Mouse (Mus musculus) heart, adult 2 months (tissue): ENCODE data around the gene Slc7a3. TPM values are rescaled to one million over a fixed set of nuclear protein-coding genes. Genes with fewer than 3 reads are reported as not detected.
"Not testable (repeated sequence)": the region's sequence is repeated elsewhere in the genome, so short reads cannot be mapped to it uniquely, and the experiment has no call there.

Source experiments
- DNase-seq, 2 experiments: peaks; one replicate each; pipeline ENCODE4 v3.0.0; 2021
- H3K27ac ChIP-seq: fragments of 200-600 bp; 2 replicates; pipeline ENCODE4 v1.8.1; 2022
- H3K27me3 ChIP-seq: fragments of 200-500 bp; 2 replicates; pipeline ENCODE4 v1.6.1; 2012; ENCODE audit warnings: mild to moderate bottlenecking, low read length, inconsistent platforms, mixed read lengths; ENCODE audit not compliant: control insufficient read depth, insufficient read depth
- H3K36me3 ChIP-seq: fragments of 200-500 bp; 2 replicates; pipeline ENCODE4 v1.6.1; 2012; ENCODE audit warnings: low read length, inconsistent platforms; ENCODE audit not compliant: control insufficient read depth, insufficient read depth
- H3K4me1 ChIP-seq: fragments of 200-500 bp; 2 replicates; pipeline ENCODE4 v1.6.1; 2011; ENCODE audit warnings: low read length; ENCODE audit not compliant: control insufficient read depth, insufficient read depth
- H3K4me3 ChIP-seq: fragments of 200-600 bp; 2 replicates; pipeline ENCODE4 v1.8.1; 2022
- H3K79me2 ChIP-seq: fragments of 200-500 bp; replicated peaks from 2 replicates; pipeline ENCODE4 v1.6.1; 2012; ENCODE audit warnings: mild to moderate bottlenecking, inconsistent platforms, low read length, moderate library complexity, mixed read lengths; ENCODE audit not compliant: control insufficient read depth, insufficient read depth
- H3K9ac ChIP-seq: fragments of 200-500 bp; 2 replicates; pipeline ENCODE4 v1.6.1; 2012; ENCODE audit warnings: low read depth, mild to moderate bottlenecking, control low read depth, inconsistent platforms, low read length, mixed read lengths
- CTCF ChIP-seq: fragments of 200-600 bp; IDR thresholded peaks from 2 replicates; pipeline ENCODE4 v1.8.1; 2022; ENCODE audit warnings: antibody characterized with exemption, mild to moderate bottlenecking, moderate library complexity
- EP300 ChIP-seq: fragments of 200-500 bp; IDR thresholded peaks from 2 replicates; pipeline ENCODE4 v1.6.1; 2011; ENCODE audit warnings: low read depth, low read length, control low read depth; ENCODE audit not compliant: insufficient read depth
- POLR2A ChIP-seq: fragments of 200-500 bp; IDR thresholded peaks from 2 replicates; pipeline ENCODE4 v1.6.1; 2011; ENCODE audit warnings: mild to moderate bottlenecking, low read depth, low read length, control low read depth; ENCODE audit not compliant: insufficient read depth
- WGBS: fragments of 180-500 bp; shearing (Covaris S2); methylation state at CpG from one replicate; pipeline ENCODE4 v1.1.7; 2018; 5-methylcytosine and 5-hydroxymethylcytosine counted together
- intact Hi-C: fragments of 180-260 bp; cut with DNase I; formaldehyde crosslinking; loops from one replicate; pipeline ENCODE4 v1.15.1; 2025
- polyA plus RNA-seq: library from polyadenylated mRNA; depleted of rRNA; stranded (reverse); fragments of >200 nt; gene quantifications from 2 replicates; pipeline ENCODE4 v1.2.3, GENCODE M21; 2012; rRNA removed
- total RNA-seq, 2 experiments: library from RNA; stranded (reverse); gene quantifications; 2 replicates each; pipeline ENCODE4 v1.2.3; 2021

Gene Slc7a3
- total and polyA plus RNA-seq, 3 experiments: 0.68 TPM; not detected in 2

DNA sequence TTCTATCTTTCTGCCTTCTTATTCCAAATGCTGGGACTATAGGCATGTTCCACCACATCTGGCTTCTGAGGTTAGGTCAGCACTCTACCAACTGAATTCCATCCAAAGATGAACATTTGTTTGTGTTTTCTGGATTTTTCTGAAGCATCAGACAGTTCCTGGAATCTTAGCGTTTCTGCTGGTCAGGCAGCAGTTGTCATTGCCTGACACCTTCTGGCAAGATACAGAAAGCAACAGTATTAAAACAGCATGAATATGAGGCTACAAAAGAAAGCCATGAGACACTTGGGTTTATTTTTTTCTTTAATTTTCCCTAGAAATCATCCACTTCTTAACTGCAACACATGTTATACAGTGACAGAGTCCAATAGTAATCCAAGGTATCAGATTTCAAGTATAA lies 34.7 kb upstream of the Slc7a3 start:
- DNase-seq: no peak
- intact Hi-C loops: no loop called here
- Histone ChIP-seq H3K27ac (no peak overlapping the region), H3K27me3 (no peaks in the 10 kb centered on the region), H3K79me2 (no peaks in the 10 kb centered on the region), H3K4me3 (no peak overlapping the region), H3K4me1 (no peaks in the 10 kb centered on the region), H3K9ac (no peak overlapping the region), H3K36me3 (no peaks in the 10 kb centered on the region)
- WGBS: 23% methylated on average over 1 of the region's 1 CpGs
- peak; percentile 39 for TF ChIP-seq CTCF
- no peak for TF ChIP-seq POLR2A

DNA sequence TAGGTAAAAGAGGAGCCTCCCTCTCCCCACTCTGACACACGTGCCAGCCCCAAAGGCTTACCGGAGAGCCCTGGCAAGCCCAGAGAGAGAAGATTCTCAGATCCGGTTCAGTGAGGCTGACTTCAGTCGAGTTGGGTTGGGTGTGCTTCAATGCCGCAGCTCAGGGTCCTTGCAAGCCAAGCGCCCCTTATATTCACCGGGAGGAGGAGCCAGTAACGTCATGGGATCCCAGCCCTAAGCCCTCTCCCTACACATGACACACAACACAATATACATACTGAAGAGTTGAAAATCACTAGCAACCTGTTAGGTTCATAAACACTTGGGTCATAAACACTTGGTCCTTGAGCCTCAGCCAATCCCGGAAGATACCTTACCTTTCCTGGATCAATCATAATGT lies 609 bp downstream of the Slc7a3 start:
- 28% methylated on average over 9 of the region's 9 CpGs for WGBS
- H3K27me3 ChIP-seq, H3K4me3 ChIP-seq, H3K9ac ChIP-seq, intact Hi-C loops, H3K79me2 ChIP-seq, H3K36me3 ChIP-seq, H3K4me1 ChIP-seq, DNase-seq, H3K27ac ChIP-seq: not testable (repeated sequence)

DNA sequence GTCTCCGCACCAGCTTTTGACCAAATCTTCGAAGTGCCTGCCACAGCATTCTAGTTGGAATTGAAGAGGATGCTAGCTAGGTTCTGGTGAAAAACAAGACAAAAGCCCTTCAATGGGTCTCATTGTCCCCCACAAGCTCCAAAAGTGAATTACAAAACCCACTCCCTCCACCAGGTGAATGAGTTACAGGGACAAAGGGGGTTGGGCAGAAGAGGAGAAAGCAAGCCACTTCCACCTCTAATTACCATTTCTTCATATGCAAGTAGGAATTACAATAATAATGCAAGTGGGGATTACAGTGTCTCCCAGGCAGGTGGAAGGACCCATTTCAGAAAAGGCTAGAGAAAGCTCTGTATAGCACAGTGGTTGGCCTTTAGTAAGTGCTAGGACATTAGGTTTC lies 1.6 kb downstream of the Slc7a3 start:
- WGBS: 74% methylated on average over 2 of the region's 2 CpGs
- Histone ChIP-seq H3K79me2 (no peaks in the 10 kb centered on the region), H3K27ac (no peak overlapping the region), H3K4me3 (no peak overlapping the region), H3K4me1 (no peaks in the 10 kb centered on the region), H3K36me3 (no peaks in the 10 kb centered on the region), H3K9ac (no peak overlapping the region), H3K27me3 (no peaks in the 10 kb centered on the region)
- intact Hi-C loops: no loop called here
- DNase-seq: no peak
- TF ChIP-seq EP300 (no peak), POLR2A (no peak), CTCF (no peak)

DNA sequence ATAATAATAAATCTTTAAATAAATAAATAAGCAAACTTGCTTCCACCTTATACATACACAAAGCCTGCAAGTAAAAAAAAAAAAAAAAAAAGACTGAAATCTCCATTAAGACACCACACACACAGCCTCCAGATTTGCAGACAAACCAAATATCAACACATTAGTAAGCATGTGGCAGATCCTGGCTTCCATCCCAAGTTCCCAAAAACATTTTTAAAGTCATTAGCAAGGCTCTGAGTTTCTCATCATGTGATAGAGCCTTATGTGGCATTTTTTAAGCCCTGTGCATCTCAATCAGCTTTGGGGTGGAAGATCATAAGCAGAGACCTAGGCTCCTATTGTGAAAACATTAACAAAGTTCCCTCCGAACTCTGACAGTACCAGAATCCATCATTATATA lies 20.6 kb downstream of the Slc7a3 start:
- intact Hi-C loops: no loop called here
- TF ChIP-seq POLR2A (no peak), EP300 (no peak), CTCF (no peak)
- H3K79me2 ChIP-seq: no peaks in the 10 kb centered on the region
- H3K36me3 ChIP-seq: no peaks in the 10 kb centered on the region
- no peak overlapping the region for H3K27ac ChIP-seq
- no peak for DNase-seq
- H3K4me3 ChIP-seq: no peak overlapping the region
- H3K9ac ChIP-seq: no peak overlapping the region
- no peaks in the 10 kb centered on the region for H3K4me1 ChIP-seq
- 82% methylated on average over 1 of the region's 1 CpGs for WGBS
- H3K27me3 ChIP-seq: no peaks in the 10 kb centered on the region

DNA sequence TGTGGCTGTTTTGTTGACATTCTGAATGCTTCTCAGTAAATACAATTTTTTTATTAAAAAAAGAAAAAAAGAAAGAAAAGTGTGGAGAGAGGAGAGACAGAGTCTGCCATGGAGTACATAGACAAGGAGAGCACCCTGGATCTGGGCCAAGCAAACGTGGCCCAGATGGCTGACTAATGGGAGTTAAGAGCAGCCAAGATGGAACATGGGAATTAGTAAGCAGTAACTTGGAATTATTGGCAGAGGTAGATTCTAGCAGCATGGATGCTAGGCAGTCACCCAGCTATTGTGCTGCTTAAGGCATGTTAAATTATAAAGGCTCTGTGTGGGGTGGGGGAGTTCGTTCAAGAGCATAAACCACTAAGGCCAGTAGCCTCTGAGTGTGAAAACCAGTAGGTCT lies 22.3 kb downstream of the Slc7a3 start:
- no peaks in the 10 kb centered on the region for H3K36me3 ChIP-seq
- DNase-seq: no peak
- no peak overlapping the region for H3K4me3 ChIP-seq
- no peaks in the 10 kb centered on the region for H3K79me2 ChIP-seq
- H3K4me1 ChIP-seq: no peaks in the 10 kb centered on the region
- intact Hi-C loops: no loop called here
- H3K27me3 ChIP-seq: no peaks in the 10 kb centered on the region
- no peak overlapping the region for H3K27ac ChIP-seq
- WGBS: 43% methylated on average over 2 of the region's 2 CpGs
- no peak overlapping the region for H3K9ac ChIP-seq
- no peak for TF ChIP-seq EP300

DNA sequence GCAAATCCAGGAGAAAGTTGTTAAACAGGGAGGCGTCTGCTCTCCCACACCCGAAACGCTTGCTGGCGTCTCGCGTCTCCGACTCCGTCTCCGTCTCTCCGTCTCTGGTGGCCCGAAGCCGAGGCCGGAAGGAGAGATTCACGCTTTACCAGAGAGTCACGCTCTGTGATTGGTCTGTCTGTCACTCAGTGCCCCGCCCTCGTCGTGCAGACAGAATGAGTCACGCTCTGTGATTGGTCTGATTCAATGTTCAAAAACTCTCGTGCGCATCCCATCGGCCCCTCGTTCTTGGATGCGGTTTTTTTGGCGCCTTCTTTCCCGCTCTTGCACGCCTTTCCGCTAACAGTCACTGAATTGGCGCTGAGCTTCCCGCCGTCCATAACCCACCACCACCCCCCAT lies 26.3 kb downstream of the Slc7a3 start, which contains the start of gene Tex11:
Gene Tex11, minus strand, starts transcription at position 127 of the 400 bp plus-strand sequence.
- Histone ChIP-seq H3K4me3 (no peak within 1 kb of the TSS), H3K36me3 (no peaks in the 10 kb centered on the region), H3K79me2 (no peaks in the 10 kb centered on the region), H3K9ac (no peak within 1 kb of the TSS), H3K27ac (no peak within 1 kb of the TSS), H3K4me1 (no peaks in the 10 kb centered on the region), H3K27me3 (no peaks in the 10 kb centered on the region)
- no peak for TF ChIP-seq POLR2A
- TF ChIP-seq EP300: no peak
- TF ChIP-seq CTCF: no peak
- 85% methylated on average over 31 of the region's 31 CpGs for WGBS
- DNase-seq: no peak
- intact Hi-C loops: no loop called here

Other genes with a start within 250 kb of the Slc7a3 start
- gene Tex11, start 26.4 kb downstream of the Slc7a3 start, total RNA-seq: under 1 TPM in 1 of 2 experiments, not detected in 1; 0.34 TPM
- gene Tex11, start 26.4 kb downstream of the Slc7a3 start, polyA plus RNA-seq: 0.10 TPM in 1 of 2 replicates, not detected in the other
- 10 to 100 TPM; 36.0 to 37.3 TPM for gene Snx12, start 136.5 kb upstream of the Slc7a3 start, total RNA-seq
- gene Snx12, start 136.5 kb upstream of the Slc7a3 start, polyA plus RNA-seq: 16.6 and 22.3 TPM in 2 replicates
- gene Foxo4, start 168.5 kb upstream of the Slc7a3 start, total RNA-seq: 10 to 100 TPM; 57.7 to 65.2 TPM
- gene Foxo4, start 168.5 kb upstream of the Slc7a3 start, polyA plus RNA-seq: 39.4 and 49.8 TPM in 2 replicates
- not detected for gene Gm614, start 178.0 kb upstream of the Slc7a3 start, total RNA-seq
- 0.41 TPM in 1 of 2 replicates, not detected in the other for gene Gm614, start 178.0 kb upstream of the Slc7a3 start, polyA plus RNA-seq
- gene Il2rg, start 182.2 kb upstream of the Slc7a3 start, total RNA-seq: 1 to 10 TPM; 7.9 to 9.8 TPM
- 15.8 and 19.2 TPM in 2 replicates for gene Il2rg, start 182.2 kb upstream of the Slc7a3 start, polyA plus RNA-seq
- gene Gm20489, start 183.0 kb upstream of the Slc7a3 start, total RNA-seq: under 1 TPM in 1 of 2 experiments, not detected in 1; 0.31 TPM
- not detected in 2 replicates for gene Gm20489, start 183.0 kb upstream of the Slc7a3 start, polyA plus RNA-seq
- gene Med12, start 188.0 kb upstream of the Slc7a3 start, total RNA-seq: 10 to 100 TPM; 20.2 to 21.2 TPM
- gene Med12, start 188.0 kb upstream of the Slc7a3 start, polyA plus RNA-seq: 61.9 and 76.3 TPM in 2 replicates
- gene Nlgn3, start 213.1 kb upstream of the Slc7a3 start, total RNA-seq: 1 to 10 TPM in 1 of 2 experiments, under 1 TPM in 1; 0.42 to 1.0 TPM
- gene Nlgn3, start 213.1 kb upstream of the Slc7a3 start, polyA plus RNA-seq: 0.20 and 1.1 TPM in 2 replicates